Mouse (Mus musculus) megakaryocyte, embryonic 14.5 days (primary cell): ENCODE results near the gene Vamp8.

ENCODE experiments used
- FLI1 ChIP-seq: IDR thresholded peaks from 2 replicates; pipeline ENCODE4 v1.6.1; 2012; ENCODE audit warnings: low read length, inconsistent platforms, mixed read lengths
- GATA1 ChIP-seq: IDR thresholded peaks from 3 replicates; pipeline ENCODE4 v1.6.1; 2012; ENCODE audit warnings: mixed read lengths, low read length, inconsistent platforms, borderline replicate concordance

DNA sequence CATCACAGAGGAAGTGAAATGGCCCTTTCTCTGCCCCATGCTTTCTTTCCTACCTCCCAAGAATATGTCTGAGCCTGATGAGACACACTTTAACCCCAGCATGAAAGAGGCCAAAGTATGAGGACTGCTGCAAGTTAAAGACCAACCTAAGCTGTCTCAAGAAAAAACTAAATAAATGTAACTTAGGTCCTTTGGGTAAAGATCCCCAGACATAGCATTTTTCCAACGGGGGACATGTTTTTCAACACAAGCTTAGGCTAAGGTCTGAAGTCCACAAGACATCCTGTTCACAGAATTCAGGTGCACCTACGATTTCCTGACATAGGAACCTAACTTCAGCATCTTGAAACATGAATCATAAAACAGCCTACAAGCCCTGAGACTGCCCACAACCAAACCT, 40.3 kb downstream of the Vamp8 start:
- TF ChIP-seq GATA1 (no peak), FLI1 (no peak)
